Mouse (Mus musculus) retina, postnatal 1 day (tissue): ENCODE results near the gene Epdr1.
A peak's percentile ranks its signal among the peaks of the same experiment; 100 is the strongest.

ENCODE experiments used
- DNase-seq: peaks from one replicate; pipeline ENCODE4 v3.0.0-alpha.2; 2012

Epdr1 gene

DNA sequence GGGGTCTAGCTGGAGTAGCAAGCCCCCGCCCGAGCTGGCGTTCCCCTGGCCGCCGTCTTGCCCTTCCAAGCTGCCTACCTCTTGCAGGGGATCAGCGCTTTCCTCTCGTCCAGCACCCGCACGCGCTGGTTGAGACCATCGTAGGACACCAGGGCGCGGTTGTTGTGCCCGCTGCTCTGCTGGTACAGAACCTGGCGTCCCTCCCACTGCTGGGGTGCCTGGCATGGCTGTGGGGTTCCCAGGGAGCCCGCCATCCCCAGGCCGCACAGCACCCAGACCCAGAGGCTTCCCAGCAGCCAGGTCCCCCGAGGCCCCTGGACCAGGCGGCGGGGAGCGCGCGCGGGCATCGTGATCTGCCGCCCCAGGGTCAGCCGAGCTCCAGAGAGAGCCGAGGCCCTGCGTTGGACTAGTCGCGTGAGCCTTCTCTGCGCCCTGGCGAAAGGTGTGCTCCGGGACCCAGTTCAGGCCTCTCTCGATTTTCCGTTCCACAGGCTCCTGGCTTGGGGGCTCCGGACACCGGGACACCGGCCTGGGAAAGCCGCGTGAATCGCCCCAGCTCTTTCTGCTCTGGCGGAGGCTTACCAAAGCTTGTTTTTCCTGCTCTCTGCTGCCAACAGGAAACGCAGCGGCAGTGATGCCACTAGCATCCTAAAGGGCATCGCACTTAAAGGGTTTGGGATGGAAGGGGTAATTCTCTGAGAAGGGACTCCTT lies at the start of gene Epdr1:
TSS of gene Epdr1 (minus strand) at position 712 of the 712 bp plus-strand sequence.
- DNase-seq = peak; percentile 91

DNA sequence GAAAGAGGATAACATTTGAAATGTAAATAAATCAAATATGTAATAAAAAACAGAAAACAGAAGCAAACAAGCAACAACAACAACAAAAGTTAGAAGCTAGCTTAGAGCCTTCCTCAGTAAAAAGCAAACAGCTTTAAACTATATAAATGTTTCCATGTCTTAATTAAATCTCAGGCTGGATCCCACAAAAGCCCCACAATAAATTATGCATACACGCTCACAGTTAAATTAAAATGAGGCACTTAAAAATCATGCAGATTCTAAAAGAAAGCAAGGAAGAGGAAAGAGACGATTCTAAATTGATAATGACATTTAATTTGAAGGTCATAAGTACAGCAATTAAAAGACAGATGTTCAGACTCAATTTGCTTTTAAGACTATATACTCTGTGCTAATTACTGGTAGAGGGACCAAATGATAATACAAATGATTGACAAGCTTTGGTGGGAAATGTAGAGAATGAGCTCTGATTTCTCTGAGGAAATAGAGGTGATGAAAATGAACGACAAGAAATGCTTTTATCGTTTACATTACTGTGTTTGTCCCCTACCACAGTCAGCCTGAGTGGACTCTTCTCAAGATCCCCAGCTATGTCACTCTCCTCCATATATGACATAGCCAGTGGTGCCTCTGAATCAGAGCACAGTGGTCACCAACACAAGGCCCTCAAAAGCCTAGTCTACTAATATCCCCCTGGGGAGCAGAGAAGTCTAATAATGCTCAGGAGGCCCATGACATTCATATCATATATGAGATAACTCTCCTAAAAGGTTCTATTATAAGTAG lies 48.8 kb upstream of the Epdr1 start:
- DNase-seq = no peak

DNA sequence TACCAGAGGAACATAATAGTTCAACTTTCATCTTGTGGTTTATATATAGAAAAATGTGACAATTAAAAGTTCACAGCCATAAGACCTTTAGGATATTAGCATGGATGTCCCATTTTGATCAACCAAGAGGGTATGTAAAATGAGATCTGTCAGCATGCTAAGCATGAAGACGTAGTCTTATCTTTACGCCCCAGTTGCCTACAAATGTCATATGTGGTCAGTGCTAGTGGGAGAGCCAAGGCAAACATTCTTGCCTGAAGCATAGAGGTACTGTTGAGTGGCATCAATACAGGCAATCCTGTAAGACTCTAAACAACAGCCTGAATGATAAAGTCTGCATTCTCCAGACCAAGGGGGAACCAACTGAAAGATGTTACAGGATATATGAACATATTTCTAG lies 32.7 kb upstream of the Epdr1 start:
- DNase-seq = no peak

DNA sequence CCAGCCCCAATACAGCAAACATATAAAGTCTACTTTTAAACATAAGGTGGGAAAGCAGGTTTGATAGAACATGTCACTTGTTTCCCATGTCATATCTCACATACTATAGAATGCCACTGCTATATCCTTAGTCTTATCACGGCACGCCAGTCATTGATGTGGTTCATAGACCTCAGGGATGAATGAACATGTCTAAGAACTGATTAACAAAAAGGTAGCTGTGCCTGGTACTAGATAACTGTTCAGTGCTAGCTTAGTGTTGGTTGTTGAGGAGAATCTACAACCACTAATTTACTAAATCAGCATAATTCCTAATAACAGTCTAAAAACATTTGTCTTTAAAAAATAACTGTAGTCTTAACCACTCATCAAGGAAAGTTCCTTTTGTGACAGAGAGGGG lies 30.1 kb upstream of the Epdr1 start:
- no peak for DNase-seq

DNA sequence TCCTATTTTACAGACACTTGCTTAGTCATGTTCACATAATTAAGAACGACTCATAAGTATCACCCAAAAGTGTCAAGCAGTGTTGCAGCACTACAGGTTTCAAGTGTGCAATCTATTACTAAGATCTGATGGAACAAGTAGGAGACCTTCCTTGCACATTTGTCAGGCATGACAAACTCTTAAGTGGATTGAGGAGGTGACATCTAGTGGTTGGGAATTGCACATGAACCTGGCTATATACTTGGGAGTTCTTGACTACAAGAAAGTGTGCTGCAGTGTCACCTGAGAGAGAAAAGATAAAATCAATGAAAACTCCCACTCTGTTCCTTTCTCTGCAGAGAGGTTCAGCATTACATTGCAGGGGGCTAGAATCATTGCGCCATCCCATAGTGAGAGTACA lies 24.5 kb upstream of the Epdr1 start:
- DNase-seq = peak; percentile 24

DNA sequence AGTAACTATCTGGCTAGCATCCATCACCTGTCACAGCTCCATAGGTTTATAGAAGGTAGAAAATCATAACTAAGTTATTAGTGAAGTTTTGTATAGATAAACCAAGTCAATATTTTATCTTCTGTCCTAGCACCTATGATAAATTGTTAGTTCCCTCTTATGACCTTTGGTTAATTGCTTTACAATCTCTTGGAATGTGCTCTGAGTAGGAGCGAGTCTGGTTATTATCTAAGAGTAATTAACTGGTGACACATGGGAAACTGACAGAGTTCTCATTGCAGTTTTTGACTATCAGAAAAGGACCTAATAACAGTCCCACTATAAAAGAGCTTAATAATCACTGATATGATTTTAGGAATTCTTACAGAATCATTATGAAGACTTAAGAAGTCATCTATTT lies 23.8 kb upstream of the Epdr1 start:
- no peak for DNase-seq

DNA sequence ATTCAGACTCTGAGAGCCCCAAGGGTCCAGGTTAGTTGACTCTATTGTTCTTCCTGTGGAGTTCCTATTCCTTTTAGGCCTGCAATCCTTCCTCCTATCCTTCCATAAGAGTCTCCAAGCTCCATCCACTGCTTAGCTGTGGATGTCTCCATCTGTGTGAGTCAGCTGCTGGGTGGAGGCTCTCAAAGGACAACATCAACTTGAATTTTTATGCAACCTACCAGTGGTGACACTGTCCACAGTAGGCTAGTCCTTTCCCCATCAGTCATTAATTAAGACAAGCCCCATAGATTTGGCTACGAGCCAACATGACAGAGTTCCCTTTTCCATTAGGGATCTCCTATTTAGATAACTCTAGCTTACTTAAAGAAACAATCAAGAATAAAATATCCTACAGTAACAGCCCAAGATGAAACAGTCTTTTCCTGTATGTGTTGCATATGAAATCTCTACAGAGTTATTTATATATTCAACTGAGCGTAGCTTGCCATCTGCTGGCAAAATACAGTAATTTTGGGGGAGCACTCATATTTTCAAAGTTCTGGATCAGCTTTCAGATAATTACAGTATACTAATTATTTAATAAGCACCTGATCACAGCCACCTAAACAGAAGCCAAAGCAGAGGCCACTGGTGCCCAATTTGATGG lies 20.6 kb upstream of the Epdr1 start:
- peak; percentile 33 for DNase-seq

DNA sequence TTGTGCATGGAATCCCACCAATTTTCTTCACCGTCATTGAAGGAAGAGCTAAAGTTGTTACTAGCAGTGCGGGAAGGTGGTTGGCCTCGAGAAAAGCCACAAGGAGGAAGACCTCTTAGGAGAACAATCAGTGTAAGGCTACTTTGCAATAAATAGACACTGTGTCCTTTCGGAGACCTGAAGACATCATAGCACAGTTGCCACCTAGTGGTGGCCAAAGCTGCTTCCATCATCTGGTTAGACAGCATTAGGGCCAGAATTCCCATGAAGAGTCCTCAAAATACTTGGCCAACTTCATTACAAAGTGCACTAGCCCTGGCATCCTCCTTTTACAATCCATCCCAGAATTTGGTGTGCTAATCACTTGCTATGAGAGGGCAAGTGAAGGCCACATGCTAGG lies 16.4 kb upstream of the Epdr1 start:
- DNase-seq = peak; percentile 49

DNA sequence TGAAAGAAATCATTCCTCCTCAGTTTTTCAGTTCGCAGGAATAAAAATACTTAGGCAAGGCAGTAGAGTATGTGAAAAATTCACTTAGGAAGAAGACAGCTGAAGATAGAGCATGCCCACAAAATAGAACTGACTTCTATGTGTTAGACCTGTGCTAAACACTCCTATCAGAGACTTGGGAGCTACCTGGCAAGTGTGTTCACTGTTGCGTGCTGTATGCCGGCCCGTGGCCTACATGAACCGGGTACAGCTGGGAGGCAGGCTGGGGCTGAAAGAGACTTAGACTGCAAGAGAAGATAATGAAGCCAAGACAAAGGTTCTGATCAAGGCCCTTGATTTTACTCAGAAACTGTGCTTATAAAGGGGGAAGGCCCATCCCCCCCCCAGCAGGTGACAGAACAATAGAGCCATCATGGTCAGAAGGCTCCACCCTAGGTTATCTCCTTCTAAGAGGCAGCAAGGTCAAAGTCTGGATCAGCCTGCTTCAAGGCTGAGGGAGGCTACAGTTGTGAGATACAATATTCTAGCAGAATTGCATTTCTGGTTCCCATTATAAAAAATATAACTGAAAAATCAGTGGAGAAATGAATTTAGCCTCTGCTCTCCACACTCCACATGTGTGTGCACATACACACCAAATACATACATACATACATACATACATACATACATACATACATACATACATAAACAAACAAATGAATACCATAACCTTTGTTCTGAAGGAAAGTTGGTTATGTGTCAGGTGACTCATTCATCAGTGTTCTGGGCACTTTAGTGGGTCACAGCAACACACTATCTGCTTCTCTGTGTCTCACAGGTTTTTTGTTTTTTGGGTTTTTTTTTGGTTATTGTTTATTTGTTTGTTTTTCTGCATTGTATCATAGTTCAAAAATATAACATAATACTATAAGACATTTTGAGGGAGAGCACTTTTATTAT lies 11.3 kb upstream of the Epdr1 start:
- DNase-seq = no peak

DNA sequence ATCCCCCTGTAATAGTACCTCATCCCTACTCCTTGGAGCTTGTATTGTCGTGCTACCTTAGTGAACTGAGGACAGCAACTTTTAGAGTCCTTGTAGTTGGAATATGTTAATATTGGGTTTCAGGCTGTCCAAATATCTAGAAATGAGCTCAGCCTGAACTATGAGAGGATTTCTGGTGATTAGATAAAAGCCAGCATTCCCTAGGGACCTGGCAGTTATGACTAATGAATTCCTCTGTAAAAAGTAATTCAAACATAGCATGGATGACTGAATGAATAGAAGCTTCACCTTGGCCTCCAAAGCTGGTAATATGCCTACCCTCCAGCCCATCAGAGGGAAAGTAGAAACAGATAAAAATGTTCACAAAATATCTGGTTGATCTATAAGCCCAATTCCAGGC lies 6.7 kb upstream of the Epdr1 start:
- no peak for DNase-seq

DNA sequence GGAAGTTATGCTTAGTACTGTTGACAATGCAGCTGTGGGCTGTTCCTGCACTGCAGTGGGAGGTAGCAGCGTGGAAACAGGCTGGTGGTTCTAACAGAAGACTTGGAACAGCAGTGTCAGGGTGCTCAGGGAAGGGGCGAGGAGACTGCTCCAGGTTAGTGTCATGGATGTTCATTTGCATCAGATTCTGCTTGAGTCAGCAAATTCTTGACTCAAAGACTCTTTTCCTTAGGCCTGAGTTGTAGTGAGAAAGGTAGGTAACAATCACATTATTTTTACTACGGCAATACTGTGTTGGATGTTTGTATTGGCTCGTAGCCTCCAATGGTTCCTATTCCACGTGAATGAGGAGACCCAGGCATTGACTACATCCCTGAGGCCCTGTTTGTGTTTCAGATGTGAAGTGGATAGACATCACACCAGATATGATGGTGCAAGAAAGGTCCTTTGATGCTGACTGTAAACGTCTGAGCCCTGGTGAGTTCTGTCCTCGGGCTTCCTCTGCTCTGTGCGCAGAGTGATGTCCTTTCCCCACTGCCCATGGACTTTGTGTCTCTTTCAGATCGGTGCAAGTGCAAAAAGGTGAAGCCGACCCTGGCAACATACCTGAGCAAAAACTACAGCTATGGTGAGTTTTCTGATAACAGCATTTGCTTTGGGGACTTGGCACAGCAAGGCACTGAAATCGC lies 5.0 kb upstream of the Epdr1 start:
- no peak for DNase-seq

DNA sequence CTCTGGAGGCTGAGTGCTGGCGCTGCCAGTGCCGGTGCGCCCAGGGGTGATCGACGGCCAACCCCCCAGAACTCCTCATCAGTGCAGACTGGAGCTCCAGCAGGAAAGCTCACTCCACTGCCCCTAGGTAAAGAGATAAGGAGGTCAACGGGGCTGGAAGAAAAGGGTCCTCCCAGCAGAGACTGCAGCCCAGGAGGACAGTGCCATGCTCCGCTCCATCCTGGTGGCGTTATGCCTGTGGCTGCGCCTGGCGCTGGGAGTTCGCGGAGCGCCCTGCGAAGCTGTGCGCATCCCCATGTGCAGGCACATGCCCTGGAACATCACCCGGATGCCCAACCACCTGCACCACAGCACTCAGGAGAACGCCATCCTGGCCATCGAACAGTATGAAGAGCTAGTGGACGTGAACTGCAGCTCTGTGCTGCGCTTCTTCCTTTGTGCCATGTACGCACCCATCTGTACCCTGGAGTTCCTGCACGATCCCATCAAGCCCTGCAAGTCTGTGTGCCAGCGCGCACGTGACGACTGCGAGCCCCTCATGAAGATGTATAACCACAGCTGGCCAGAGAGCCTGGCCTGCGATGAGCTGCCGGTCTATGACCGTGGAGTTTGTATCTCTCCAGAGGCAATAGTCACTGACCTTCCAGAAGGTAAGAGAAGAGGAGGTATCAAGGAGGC lies 3.6 kb upstream of the Epdr1 start:
- peak; percentile 53 for DNase-seq

DNA sequence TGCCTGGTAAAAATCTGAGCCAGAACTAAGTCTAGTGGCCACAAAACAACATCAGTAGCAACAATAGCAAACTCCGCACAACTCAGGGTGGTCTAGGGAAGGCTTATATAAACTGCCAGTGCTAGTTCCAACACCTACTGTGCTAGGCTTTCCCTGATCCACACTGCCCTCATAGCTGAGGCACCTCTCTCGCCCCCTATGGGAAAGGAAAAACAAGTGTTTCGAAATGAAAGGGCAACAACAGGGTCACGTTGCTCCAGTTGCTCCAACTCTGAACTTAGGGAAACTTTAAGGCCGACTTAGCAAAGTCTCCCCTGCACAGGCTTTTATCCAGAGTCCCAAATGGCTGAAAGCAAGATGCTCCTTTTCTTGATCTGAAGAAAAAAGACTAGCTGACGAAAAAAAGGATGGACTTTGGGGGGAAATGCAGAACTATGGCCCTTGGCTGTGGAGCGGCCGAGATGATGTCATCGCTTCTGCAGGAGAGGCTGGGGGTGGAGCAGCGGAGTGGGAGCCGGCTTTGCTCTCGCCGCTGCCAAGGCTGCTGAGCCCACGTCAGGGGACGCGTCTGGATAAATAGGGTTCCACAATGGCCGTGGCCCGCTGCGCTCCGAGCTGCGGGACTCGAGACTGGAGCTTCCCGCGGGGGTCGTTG lies 3.0 kb upstream of the Epdr1 start, which contains the start of gene Sfrp4:
TSS of gene Sfrp4 (plus strand) at position 532 of the 655 bp plus-strand sequence.
- peak; percentile 84 for DNase-seq

DNA sequence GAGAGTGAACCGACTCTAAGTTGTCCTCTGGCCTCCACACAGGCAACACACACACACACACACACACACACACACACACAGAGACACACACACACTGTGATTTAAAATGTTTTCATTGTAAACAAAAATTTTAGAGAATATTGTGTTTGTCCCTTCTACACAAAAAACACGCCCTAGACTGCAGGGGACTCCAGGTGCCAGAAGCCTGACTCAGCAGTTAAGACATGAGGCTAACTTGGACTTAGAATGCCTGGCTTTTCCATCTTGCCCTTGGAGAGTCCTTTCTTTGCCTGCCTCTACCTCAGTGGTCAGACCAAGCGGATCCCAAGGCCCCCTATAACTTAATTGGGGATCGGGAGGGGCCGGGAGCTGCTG lies 899 bp downstream of the Epdr1 start:
- DNase-seq = no peak

DNA sequence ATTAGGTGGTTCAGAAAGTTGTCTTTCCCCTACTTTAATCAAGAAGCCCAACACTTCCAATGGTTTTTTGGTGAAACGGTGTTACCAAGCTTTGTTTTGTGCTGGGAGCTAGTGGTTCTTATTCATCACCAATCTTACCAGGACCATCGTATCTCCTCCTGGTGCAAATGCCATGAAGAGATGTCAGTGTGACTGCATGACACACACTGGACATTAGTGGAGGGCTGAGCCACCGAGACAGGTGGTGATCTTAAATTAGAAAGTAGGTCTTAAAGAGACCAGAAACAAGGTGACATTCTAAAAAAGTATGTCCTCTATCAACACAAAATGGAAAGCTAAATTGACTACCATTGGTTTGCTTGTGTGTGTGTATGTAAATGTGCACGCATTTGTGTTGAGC lies 1.6 kb downstream of the Epdr1 start:
- no peak for DNase-seq

DNA sequence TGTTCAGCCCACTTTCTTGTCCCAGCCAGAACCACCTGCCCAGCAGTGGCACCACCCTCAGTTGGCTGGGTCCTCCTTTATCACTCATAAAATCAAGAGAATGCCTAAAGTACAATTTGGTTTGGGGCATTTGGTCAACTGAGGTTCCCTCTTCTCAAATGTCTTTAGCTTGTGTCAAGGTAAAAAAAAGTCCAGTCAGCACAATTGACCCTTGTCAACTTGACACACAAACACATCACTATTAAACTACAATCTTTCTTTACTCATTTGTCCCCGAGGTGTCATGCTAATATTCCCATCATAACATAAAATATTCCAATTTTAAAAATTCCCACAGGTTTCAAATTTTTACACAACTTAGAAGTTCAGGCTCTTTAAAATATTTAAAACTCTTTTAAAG lies 5.4 kb downstream of the Epdr1 start:
- DNase-seq = no peak

DNA sequence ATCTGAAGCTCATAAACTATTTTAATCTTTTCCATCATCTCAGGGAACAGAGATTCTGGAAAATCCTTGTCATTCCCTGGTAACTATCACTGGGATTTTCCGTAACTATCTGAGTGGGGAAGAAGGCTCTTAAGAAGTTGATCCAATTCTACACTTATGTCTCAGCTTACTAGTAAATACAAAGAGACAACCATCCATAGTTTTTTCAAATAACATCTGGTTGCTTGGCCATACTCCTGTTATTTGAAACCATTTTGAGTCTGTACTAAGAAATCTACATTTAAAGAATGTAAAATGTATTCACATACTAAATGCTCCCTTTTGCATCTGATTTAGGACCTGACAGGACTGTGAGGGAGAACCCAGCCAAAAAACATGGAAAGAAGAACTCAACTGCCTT lies 6.3 kb downstream of the Epdr1 start:
- no peak for DNase-seq

DNA sequence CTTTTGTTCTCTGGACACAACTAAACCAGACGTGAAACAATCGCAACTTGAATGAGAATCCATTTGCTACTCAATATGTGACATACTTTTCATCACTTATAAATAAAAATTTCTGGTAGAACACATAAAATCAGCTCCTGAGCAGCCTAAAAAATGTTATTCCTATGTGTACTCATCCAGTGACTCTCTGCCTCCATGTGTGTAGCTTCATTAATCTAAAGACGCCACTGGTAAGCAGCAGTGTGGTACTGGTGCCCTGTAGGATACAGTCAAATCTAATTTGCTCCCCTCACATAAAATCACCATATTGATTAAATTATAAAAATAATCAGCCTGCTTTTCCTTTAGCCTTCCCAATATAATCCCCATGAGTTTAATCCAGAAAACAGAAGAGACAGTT lies 6.8 kb downstream of the Epdr1 start:
- no peak for DNase-seq

DNA sequence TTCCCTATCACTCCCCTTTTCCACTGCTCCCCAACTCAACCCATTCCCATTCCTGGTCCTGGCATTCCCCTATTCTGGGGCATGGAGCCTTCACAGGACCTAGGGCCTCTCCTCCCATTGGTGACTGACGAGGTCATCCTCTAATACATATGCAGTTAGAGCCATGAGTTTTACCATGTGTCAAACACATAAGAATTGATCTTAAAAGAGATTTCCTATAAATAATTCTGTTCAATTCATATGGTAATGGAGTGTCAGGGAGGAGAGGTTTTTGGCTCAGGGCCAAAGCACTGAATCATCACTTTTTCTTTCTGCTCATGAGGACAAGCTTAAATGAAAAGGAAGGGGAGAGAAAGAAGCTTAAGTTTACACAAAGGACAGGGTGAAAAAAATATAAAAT lies 7.4 kb downstream of the Epdr1 start:
- peak; percentile 38 for DNase-seq

DNA sequence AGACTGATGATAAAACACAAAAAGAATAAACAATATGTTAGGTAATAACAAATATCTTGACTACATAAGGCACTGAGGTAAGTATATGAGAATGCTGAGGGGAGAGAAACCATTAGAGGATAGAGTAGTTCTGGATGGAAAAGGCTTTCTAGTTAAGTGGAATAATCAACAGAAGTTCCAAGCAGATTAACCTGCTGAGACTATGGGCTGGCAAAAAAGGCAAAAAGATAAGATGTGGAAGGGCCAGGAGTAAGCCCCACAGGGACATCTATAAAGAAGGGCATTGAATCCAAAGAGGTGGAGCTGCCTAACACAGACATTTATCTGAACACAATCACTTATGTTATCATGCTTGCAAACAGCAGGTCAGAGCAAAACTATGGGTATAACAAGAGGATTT lies 11.6 kb downstream of the Epdr1 start:
- no peak for DNase-seq

DNA sequence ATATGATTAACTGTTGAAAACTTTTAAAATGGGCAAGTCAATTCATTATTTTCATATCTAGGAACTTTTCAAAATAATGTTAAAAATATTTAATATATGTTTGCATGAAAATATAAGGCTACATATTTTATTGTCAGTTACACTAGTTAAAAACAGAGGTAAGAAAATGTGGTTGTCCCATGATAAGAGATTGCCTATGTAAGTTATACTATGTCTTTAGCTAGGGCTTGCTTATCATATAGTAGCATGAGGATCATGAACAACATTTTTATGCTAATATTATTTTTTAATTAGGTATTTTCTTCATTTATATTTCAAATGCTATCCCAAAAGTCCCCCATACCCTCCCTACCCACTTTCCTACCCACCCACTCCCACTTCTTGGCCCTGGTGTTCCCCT lies 14.8 kb downstream of the Epdr1 start:
- no peak for DNase-seq
